Mouse (Mus musculus) kidney, postnatal 14 days (tissue): Measurements from ENCODE around the gene Cep152.

ENCODE experiments used
- DNase-seq: peaks from one replicate; pipeline ENCODE4 v3.0.0; 2022; ENCODE audit warnings: mixed read lengths

The Cep152 gene

DNA sequence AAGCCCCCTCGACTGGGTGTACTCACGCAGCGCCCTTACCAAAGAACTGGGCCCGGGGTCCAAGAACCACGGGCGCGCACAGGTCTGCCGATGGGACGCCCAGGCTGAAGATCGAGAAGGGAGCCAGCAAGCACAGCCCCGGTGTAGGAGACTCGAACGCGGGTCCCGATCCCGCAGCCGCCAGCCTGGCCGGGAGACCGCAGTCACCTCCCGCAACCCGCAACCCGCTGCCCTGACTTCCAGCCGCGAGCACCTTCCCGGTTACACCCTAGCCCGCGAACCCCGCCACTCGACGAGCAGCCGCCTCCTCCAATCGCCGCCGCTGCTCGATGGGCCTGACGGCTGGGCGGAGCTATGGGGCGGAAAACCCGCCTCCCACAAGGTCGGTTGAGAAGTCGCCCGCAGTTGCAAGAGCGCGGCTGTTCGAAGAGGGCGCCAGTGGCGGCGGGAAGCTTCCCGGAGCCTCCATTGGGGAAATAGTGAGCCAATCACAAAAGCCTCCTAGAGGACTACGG lies at the start of gene Cep152:
Gene Cep152, minus strand, starts transcription at position 277 of the 515 bp plus-strand sequence.
- peak; percentile 99 for DNase-seq

DNA sequence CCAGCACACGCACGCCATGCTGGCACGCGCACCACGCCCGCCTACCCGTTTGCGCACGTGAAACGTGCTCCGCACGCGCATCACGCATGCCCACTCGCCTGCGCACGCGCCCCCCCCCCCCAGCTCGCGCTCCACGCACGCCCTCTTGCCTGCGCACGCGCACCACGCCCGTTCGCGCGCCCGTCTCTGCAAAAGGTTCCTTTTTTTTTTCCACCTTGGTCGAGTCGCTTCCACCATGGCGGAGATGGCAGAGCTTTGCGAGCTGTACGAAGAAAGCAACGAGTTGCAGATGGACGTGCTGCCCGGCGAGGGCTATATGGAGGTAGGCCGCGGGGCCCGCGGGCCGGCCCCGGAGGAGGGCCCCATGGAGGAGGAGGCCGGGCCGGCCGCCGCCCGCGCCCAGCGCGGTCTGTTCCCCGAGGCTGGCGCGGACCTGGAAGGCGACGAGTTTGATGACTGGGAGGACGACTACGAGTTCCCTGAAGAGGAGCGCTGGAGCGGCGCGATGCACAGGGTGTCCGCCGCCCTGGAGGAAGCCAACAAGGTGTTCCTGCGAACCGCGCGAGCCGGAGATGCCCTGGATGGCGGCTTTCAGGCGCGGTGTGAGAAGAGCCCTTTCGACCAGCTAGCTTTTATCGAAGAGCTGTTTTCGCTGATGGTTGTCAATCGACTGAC lies 48.2 kb upstream of the Cep152 start, which contains the start of gene Eid1:
Gene Eid1, plus strand, starts transcription at position 139 of the 675 bp plus-strand sequence.
- peak; percentile 90 for DNase-seq

GRCm38 (mm10) chr2:125672568-125672956 lies 47.6 kb upstream of the Cep152 start:
- no peak for DNase-seq

DNA sequence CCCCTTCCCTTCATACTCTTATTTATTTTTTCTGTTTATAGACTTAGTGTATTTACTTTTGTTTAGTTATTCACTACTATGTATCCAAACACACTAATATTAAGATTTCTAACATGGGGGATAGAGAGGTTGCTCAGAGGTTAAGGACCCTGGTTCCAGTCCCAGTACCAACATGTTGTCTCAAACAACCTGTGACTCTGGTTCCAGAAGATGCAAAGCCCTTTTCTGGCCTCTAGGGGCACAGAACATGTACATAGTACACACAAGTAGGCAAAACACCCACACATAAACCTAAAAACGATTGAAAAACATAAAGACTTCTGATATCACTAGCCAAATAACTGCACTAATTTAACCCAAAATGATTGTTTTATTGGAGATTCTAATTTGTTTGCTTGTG lies 45.9 kb upstream of the Cep152 start:
- DNase-seq, result no peak

DNA sequence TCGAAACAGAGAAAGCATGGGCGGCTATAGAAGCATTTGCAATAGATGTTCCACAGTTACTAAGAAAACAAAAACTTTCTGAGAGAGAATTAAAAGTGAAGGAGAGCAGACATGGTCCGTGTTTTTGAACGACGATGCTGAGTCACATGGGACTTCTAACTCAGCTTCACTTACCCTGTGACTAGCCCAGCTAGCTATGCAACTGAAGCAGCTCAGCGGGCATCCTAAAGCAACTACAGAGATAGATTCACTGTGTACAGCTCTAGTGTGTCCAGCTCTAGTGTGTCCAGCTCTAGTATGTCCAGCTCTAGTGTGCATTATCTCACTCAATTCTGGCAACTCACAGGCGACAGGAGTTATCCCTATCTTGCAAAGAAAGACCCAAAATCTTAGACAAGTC lies 42.8 kb upstream of the Cep152 start:
- DNase-seq, result no peak

DNA sequence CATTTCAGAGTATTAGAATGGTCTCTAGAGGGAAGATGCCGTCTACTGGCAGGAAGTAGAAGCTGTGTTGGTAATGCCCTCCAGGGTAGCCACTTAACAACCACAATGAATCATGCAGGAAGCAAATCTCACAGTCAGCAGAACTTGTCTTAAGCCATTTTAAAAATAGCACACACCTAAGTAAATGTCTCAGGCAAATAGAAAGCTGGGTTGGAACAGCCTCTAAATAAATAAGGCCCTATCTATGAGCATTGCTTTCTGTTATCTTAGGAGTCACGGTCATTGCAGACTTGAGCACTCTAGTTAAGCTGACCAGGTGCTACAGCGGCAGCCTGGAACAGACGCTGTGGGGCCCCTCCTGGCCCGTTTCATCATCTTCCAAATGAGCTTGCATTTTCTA lies 42.3 kb upstream of the Cep152 start:
- no peak for DNase-seq

GRCm38 (mm10) chr2:125666668-125667067 lies 41.8 kb upstream of the Cep152 start:
- no peak for DNase-seq

DNA sequence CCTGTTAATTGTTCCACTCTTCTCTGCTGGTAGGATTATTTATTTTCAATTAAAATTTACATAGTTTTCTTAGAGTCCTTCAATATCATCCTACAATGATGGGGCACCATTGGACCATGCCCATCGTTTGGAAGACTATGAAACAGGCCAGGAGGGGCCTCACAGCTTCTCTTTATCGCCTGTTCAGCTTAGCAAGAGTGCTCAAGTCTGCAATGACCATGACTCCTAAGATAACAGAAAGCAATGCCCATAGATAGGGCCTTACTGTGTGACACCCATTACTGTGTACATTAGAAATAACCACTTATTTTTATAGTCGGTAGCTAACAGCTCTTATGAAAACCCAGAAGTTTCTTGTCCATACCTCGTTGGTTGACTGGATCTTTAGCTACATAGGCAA lies 41.0 kb upstream of the Cep152 start:
- DNase-seq, result no peak

GRCm38 (mm10) chr2:125665213-125665612 lies 40.3 kb upstream of the Cep152 start:
- no peak for DNase-seq

- DNase-seq, result no peak
Observed at GRCm38 (mm10) chr2:125662517-125662916, 37.6 kb upstream of the Cep152 start.

GRCm38 (mm10) chr2:125661156-125661555 lies 36.2 kb upstream of the Cep152 start:
- DNase-seq, result no peak

DNA sequence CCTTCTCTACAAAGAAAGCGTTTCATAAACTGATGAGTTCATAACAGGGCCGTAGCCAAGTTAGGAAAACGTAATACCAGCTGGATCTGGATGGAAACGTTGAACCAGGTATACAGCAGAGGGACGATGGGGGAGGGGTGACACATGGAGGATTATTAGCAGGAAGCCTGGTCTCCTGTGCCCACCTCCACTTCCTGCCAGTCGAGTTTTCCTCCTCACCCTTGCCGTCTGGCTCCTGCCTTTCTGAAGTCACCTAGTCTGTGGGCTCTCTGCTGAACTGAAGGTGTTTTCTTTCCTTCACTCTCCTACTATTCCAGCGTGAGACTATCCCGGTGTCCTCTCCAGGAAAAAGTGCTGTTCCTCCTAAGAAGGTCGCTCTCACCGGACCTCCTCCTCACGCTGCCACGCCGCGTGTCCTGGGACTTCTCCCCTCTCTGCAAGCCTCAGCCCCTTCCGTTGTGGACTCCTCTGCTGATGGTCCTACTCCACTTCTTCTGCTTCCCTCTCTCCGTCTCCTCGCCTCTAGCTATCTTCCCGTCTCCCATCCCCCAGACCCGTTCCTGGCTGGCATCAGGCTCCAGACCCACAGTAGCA lies 35.7 kb upstream of the Cep152 start:
- DNase-seq, result peak; percentile 32

GRCm38 (mm10) chr2:125659823-125660536 lies 35.1 kb upstream of the Cep152 start:
- DNase-seq, result peak; percentile 76

GRCm38 (mm10) chr2:125655391-125655790 lies 30.5 kb upstream of the Cep152 start:
- no peak for DNase-seq

- DNase-seq, result no peak
Observed at GRCm38 (mm10) chr2:125653286-125653685, 28.4 kb upstream of the Cep152 start.

GRCm38 (mm10) chr2:125651563-125651962 lies 26.6 kb upstream of the Cep152 start:
- peak; percentile 24 for DNase-seq

- peak; percentile 15 for DNase-seq
Observed at GRCm38 (mm10) chr2:125650742-125651352, 25.9 kb upstream of the Cep152 start.

DNA sequence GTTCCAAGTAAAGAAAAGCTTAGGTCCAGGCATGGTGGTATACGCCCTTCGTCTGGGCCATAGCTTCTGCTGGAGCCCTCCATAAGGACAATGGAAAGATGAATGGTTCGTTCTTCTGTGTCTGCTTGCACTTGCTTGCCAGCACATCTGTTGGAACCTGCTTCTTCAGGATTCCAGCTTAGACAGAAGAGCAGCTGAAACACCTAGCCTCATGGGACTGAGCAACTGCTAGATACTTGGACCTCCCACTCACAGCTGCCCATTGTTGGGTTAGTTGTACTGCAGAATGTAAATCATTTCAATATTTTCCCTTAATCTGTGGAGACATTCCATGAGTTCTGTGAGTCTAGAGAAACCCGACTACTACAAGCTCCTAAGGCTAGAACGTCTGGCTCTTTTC lies 25.1 kb upstream of the Cep152 start:
- DNase-seq, result no peak

GRCm38 (mm10) chr2:125644912-125645311 lies 20.0 kb upstream of the Cep152 start:
- DNase-seq, result no peak

DNA sequence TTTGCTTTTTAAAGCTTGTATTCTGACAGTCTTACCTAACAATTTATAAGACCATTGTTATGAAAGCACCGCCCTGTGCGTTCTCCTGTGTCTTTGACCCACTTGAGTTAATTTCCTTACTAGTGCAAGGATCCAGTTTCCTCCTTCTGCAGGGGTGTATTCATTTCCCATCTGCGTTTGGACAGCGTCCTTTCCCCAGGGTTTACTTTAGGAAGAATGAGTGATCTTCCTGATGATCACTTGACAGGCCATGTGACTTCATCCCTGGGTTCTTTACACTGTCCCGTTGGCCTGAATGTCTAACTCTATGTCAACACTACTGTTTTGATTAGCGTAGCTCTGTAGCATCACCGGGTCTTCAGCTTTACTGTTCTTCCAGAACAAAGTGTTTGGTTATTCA lies 12.4 kb upstream of the Cep152 start:
- no peak for DNase-seq

GRCm38 (mm10) chr2:125630010-125630409 lies 5.1 kb upstream of the Cep152 start:
- DNase-seq, result no peak

GRCm38 (mm10) chr2:125628487-125628886 lies 3.6 kb upstream of the Cep152 start:
- no peak for DNase-seq

DNA sequence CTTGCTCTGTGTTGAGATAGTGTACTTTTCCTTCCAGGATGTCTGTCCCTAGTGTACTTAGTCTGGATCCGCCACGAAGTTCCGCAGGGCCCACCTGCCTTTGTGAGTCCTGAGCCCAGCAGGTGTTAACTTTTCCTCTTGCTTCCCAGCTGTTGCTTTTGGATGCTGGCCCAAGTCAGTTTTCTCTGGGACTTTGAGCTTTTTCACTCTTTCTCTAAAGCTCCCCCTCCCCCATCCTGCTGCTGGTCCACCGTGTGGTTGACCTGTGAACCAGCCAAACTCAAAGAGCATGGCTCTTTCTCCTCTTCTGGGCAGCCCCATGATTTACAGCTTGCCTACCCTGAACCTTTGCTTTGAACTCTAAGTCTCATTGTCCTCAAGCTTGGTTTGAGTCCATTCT lies 1.6 kb upstream of the Cep152 start:
- DNase-seq, result peak; percentile 74
